Mouse (Mus musculus) forebrain, embryonic 12.5 days (tissue): ENCODE results near the gene Ola1. TPM values are rescaled to one million over a fixed set of nuclear protein-coding genes. Genes with fewer than 3 reads are reported as not detected.

ENCODE experiments used
- polyA plus RNA-seq: library from polyadenylated mRNA; unstranded; fragments of >200 nt; fragmentation: Nextera tagmentation; extraction: Ambion mirVana; gene quantifications from 2 replicates; pipeline ENCODE4 v1.2.1, GENCODE M21; 2016

The Ola1 gene
- polyA plus RNA-seq, 1 experiment from 2014 or later = 106 TPM

Other genes starting within 250 kb of the Ola1 start
- 77.9 and 81.8 TPM in 2 replicates for gene Sp3, start 238.5 kb downstream of the Ola1 start, polyA plus RNA-seq
- gene Gm11084, start 232.2 kb downstream of the Ola1 start, polyA plus RNA-seq = not detected in 2 replicates
- gene Sp9, start 53.0 kb upstream of the Ola1 start, polyA plus RNA-seq = 12.9 and 16.1 TPM in 2 replicates
- gene Scrn3, start 93.7 kb upstream of the Ola1 start, polyA plus RNA-seq = 10.9 and 12.7 TPM in 2 replicates
- gene Cir1, start 93.8 kb upstream of the Ola1 start, polyA plus RNA-seq = 24.0 and 26.1 TPM in 2 replicates
- 7.3 and 8.0 TPM in 2 replicates for gene Gpr155, start 167.6 kb upstream of the Ola1 start, polyA plus RNA-seq